Mouse (Mus musculus) hindbrain, embryonic 11.5 days (tissue): ENCODE results near the gene Lrrc3. TPM values are rescaled to one million over a fixed set of nuclear protein-coding genes. Genes with fewer than 3 reads are reported as not detected.
A peak's percentile ranks its signal among the peaks of the same experiment; 100 is the strongest.

Experiments used
- ATAC-seq: fragments of 200-750 bp; cut with Nextera tagmentation; 2 replicates; pipeline ENCODE4 v1.8.0; 2017; ENCODE audit warnings: mild to moderate bottlenecking, moderate TSS enrichment, moderate library complexity; ENCODE audit not compliant: low FRiP score
- DNase-seq: peaks from one replicate; pipeline ENCODE4 v3.0.0-alpha.2; 2015; ENCODE audit warnings: low spot score
- H3K27ac ChIP-seq: fragments of 300-500 bp; sonication (generic); 2 replicates; pipeline ENCODE4 v1.5.1; 2014; ENCODE audit warnings: mild to moderate bottlenecking, low read depth, low read length
- H3K27me3 ChIP-seq: fragments of 300-500 bp; sonication (generic); 2 replicates; pipeline ENCODE4 v1.6.1; 2014; ENCODE audit warnings: mild to moderate bottlenecking, low read length, moderate library complexity, mixed read lengths; ENCODE audit not compliant: control insufficient read depth, insufficient read depth
- H3K36me3 ChIP-seq: fragments of 300-500 bp; sonication (generic); 2 replicates; pipeline ENCODE4 v1.6.1; 2014; ENCODE audit warnings: mild to moderate bottlenecking, low read length, moderate library complexity, mixed read lengths; ENCODE audit not compliant: control insufficient read depth, insufficient read depth
- H3K4me1 ChIP-seq: fragments of 300-500 bp; sonication (generic); replicated peaks from 2 replicates; pipeline ENCODE4 v1.6.1; 2014; ENCODE audit warnings: low read length, mixed read lengths; ENCODE audit not compliant: control insufficient read depth, insufficient read depth
- H3K4me2 ChIP-seq: fragments of 300-500 bp; sonication (generic); replicated peaks from 2 replicates; pipeline ENCODE4 v1.6.1; 2014; ENCODE audit warnings: mild to moderate bottlenecking, low read depth, low read length
- H3K4me3 ChIP-seq: fragments of 300-500 bp; sonication (generic); 2 replicates; pipeline ENCODE4 v1.5.1; 2014; ENCODE audit warnings: low read depth, low read length
- H3K9ac ChIP-seq: fragments of 300-500 bp; sonication (generic); 2 replicates; pipeline ENCODE4 v1.6.1; 2014; ENCODE audit warnings: low read depth, low read length
- H3K9me3 ChIP-seq: fragments of 300-500 bp; sonication (generic); 2 replicates; pipeline ENCODE4 v1.6.1; 2016; ENCODE audit warnings: low read length; ENCODE audit not compliant: control insufficient read depth
- WGBS: fragments of 180-500 bp; shearing (Covaris S2); extraction: QIAGEN DNeasy Blood & Tissue Kit; methylation state at CpG from one replicate; pipeline ENCODE4 v1.1.7; 2014; 5-methylcytosine and 5-hydroxymethylcytosine counted together
- polyA plus RNA-seq: library from polyadenylated mRNA; unstranded; fragments of >200 nt; fragmentation: Nextera tagmentation; extraction: Ambion mirVana; gene quantifications from 2 replicates; pipeline ENCODE4 v1.2.1, GENCODE M21; 2014

Gene Lrrc3
- polyA plus RNA-seq, 1 experiment from 2014 or later, result 3.1 TPM

DNA sequence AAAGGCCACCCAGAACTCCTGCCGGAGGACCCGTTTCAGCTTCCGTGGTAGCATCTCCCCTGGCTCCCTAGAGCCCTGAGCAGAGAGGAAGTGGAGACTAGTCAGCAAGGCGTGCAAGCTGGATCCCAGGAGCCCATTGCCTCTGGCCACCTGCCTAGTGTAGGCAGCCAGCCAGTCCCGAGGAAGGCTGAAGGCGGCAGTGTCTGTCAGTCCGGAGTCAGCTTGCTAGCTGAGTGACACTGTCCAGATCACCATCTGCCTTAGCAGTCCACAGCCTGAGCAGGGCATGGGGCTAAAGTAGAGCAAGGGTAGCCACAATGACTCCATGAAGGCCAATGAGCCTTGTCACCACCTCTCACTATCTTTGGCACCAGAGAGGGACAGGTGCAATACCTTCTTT, 10.3 kb upstream of the Lrrc3 start:
- H3K9ac ChIP-seq, result no peak overlapping the region
- no peaks in the 10 kb centered on the region for H3K9me3 ChIP-seq
- no peaks in the 10 kb centered on the region for H3K4me1 ChIP-seq
- H3K36me3 ChIP-seq, result no peaks in the 10 kb centered on the region
- H3K27ac ChIP-seq, result no peak overlapping the region
- WGBS, result 80% methylated on average over 7 of the region's 7 CpGs
- no peaks in the 10 kb centered on the region for H3K27me3 ChIP-seq
- ATAC-seq (no peak), DNase-seq (no peak)
- no peak overlapping the region for H3K4me2 ChIP-seq
- H3K4me3 ChIP-seq, result no peak overlapping the region

DNA sequence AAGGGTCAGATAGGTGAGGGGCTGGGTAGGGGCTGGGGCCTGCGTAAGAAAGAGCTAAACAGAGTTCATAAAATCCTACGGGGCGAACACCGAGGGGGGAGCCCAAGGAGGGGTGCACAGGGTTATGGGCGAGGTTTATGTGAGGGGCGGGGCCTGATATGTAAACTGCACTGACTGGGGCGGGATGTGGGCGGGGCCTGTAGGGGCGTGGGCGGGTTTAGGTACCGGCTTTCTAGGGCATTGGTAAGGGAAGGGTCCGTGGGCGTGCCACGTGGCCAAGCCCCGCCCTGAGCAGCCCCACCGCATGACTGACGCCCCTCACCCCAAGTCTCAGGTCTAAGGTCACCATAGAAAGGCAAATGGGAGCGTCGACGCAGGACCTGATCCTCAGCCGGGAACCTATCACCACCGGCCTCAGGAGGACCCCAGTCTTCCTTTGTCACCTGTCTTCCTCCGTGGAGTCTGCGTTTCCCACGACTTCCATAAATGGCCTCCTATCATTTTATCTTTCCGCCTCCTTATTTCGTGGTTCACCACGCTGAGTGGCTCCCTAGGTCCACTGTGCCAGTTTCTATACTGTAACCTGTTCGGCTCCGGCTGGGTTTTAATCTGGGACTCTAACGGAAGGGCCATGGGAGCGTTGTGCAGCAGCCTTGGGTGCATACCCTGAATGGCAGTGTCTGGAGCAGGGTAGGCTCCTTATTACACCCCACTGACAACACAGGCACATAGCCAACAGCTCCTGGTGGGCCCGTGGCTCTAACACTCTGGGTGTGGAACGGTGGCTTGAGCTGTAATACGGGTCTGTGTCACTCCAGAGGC, 769 bp upstream of the Lrrc3 start:
- DNase-seq (peak; percentile 83), ATAC-seq (peak; percentile 87)
- Histone ChIP-seq H3K4me3 (peak overlapping the region; percentile 54), H3K27ac (no peak overlapping the region), H3K27me3 (no peaks in the 10 kb centered on the region; the same call in 1 of the 2 replicates), H3K4me1 (0 out of 2 replicates have a peak, but pooled peaks cover 2% of the 10 kb centered on the region), H3K36me3 (no peaks in the 10 kb centered on the region), H3K9ac (no peak overlapping the region), H3K4me2 (peak overlapping the region; percentile 69), H3K9me3 (no peaks in the 10 kb centered on the region)
- 10% methylated on average over 34 of the region's 35 CpGs for WGBS

DNA sequence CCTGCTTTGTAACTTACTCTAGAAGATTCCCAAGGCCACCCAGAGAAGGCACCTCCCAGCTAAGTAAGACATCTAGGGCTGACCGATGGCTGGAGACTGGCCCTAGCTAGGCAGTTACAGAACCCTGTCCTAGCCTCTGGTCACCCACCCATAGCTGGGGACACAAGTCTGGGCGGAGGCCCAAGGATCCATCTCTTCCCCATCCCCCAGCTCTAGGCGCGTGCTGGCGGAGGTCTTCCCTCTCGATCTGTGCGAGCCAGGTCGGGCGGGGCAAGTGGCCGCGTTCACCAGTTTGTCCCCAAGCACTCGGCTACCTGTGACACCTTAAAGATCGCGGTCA, 495 bp downstream of the Lrrc3 start:
- H3K27ac ChIP-seq, result no peak overlapping the region
- ATAC-seq (peak; percentile 44), DNase-seq (no peak)
- no peaks in the 10 kb centered on the region; the same call in 1 of the 2 replicates for H3K27me3 ChIP-seq
- 4% methylated on average over 14 of the region's 14 CpGs for WGBS
- peak overlapping the region; percentile 62 for H3K9ac ChIP-seq
- no peaks in the 10 kb centered on the region for H3K9me3 ChIP-seq
- H3K4me1 ChIP-seq, result 0 out of 2 replicates have a peak, but pooled peaks cover 2% of the 10 kb centered on the region
- peak overlapping the region; percentile 69 for H3K4me2 ChIP-seq
- H3K4me3 ChIP-seq, result peak overlapping the region; percentile 54
- H3K36me3 ChIP-seq, result no peaks in the 10 kb centered on the region

DNA sequence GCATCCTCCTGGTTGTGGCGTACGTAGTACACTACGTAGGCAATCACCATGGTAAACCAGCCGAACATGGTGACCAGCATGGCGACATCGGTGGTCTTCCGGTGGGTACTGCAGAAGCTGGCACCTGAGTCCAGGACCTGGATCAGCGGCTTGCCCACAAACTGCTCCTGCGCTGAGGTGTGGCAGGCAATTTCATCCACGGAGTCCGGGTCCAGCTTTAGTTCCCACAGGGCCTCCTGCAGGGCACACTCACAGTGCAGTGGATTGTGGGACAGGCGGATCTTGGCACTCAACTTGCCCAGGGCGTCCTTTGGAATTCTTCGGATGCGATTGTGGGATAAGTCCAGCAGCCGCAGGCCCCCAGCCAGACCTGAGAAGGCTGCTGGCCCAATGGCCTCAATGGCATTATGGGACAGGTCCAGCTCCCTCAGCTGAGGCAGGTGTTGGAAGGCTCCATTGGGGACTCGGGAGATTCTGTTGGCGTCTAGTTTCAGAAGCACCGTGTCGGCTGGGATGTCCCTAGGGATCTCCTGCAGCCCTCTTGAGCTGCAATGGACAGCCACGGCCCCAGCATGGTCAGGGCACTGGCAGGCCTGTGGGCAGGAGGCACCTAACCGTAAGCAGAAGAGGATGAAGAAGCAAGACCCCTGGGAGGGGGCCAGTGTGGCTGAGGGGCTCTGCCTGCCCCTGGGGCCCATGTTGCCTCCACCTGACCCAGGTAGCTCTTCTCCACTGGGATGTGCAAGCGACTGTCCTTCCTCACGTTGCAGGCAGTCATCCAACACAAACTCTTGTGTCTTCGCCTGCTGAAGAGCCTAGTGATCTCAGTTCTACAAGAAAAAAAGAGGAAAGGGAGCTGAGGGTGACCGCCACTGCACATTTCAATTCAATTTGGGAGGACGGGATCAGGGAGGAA, 1.2 kb downstream of the Lrrc3 start:
- Histone ChIP-seq H3K9ac (no peak overlapping the region), H3K4me2 (no peak overlapping the region), H3K36me3 (no peaks in the 10 kb centered on the region), H3K27me3 (no peaks in the 10 kb centered on the region; the same call in 1 of the 2 replicates), H3K4me3 (peak overlapping the region; percentile 54; the same call in 1 of the 2 replicates), H3K27ac (no peak overlapping the region), H3K9me3 (no peaks in the 10 kb centered on the region), H3K4me1 (0 out of 2 replicates have a peak, but pooled peaks cover 2% of the 10 kb centered on the region)
- 86% methylated on average over 27 of the region's 27 CpGs for WGBS
- no peak for ATAC-seq
- no peak for DNase-seq

DNA sequence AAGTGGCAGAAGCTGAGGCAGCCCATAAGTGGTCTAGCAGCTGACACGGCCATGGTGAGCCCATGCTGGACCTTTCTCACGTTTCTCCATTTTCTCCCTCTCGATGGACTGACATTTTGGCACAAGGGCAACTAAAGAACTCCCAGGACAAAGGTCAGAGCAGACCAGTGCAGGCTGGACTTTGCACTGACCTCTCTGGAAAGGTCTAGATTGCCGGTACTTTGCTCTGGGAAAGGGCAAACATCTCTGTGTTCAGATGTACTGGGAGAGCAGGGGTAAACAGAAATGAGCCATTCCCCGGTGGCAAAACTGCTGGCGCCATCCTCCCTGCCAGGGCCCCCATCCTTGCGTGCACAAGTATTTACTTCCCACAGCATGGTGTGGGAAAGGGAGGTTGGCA, 2.2 kb downstream of the Lrrc3 start:
- Histone ChIP-seq H3K9ac (no peak overlapping the region), H3K9me3 (no peaks in the 10 kb centered on the region), H3K27ac (no peak overlapping the region), H3K4me1 (0 out of 2 replicates have a peak, but pooled peaks cover 2% of the 10 kb centered on the region), H3K4me3 (no peak overlapping the region), H3K4me2 (no peak overlapping the region), H3K27me3 (no peaks in the 10 kb centered on the region; the same call in 1 of the 2 replicates), H3K36me3 (no peaks in the 10 kb centered on the region)
- 85% methylated on average over 7 of the region's 7 CpGs for WGBS
- no peak for DNase-seq
- ATAC-seq, result no peak

DNA sequence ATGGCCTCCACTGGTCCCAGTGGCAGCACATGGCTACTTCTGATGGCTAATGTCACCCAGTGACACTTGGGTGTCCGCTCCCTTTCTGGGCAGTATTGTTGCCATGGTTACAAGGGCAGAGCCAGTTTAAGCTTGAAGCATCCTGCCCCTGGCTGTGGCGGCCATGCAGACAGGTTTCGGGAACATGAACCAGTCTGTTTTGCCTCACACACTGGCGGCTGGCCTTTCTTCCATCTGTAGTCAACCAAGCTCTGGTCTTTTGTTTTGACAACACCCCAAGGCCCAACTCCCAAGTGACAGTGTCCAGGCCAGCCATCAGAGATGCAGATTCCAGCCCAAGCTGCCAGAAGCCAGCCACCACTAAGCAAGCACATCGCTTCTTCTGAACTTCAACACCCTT, 6.8 kb downstream of the Lrrc3 start:
- Histone ChIP-seq H3K27me3 (no peaks in the 10 kb centered on the region; the same call in 1 of the 2 replicates), H3K4me3 (no peak overlapping the region), H3K9ac (no peak overlapping the region), H3K36me3 (no peaks in the 10 kb centered on the region), H3K27ac (no peak overlapping the region), H3K9me3 (no peaks in the 10 kb centered on the region), H3K4me2 (no peak overlapping the region), H3K4me1 (no peaks in the 10 kb centered on the region)
- no peak for ATAC-seq
- WGBS, result 63% methylated on average over 5 of the region's 5 CpGs
- DNase-seq, result peak; percentile 14

DNA sequence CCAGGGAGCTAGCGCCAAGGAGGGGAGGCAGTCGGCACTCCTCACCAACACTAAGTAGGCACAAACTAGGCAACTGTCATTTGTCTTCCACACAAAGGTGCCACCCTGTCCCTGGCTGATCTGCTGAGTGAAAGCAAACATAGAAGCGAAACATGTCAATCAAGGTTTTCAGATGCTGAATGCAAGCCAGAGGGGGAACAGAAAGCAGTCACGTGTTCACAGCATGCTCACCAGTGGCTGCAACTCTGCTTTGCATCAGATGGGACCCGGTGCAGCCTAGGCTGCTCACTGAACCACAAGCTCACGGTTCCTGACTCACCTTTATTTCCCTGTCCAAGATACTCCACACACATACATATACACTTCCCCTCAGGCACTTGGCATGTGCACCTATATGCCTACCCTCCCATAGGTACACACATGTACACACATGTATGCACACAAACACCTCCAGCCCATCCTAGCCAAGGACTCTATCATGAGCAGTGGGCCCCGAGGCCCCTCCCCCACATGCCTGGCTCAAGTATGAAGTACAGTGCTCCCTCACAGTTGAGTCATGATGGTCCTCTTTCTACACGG, 11.3 kb downstream of the Lrrc3 start:
- ATAC-seq (no peak), DNase-seq (no peak)
- Histone ChIP-seq H3K4me2 (no peak overlapping the region), H3K9me3 (no peaks in the 10 kb centered on the region), H3K36me3 (no peaks in the 10 kb centered on the region), H3K9ac (no peak overlapping the region), H3K4me3 (no peak overlapping the region), H3K4me1 (no peaks in the 10 kb centered on the region), H3K27ac (no peak overlapping the region), H3K27me3 (no peaks in the 10 kb centered on the region)
- WGBS, result 87% methylated on average over 8 of the region's 8 CpGs

DNA sequence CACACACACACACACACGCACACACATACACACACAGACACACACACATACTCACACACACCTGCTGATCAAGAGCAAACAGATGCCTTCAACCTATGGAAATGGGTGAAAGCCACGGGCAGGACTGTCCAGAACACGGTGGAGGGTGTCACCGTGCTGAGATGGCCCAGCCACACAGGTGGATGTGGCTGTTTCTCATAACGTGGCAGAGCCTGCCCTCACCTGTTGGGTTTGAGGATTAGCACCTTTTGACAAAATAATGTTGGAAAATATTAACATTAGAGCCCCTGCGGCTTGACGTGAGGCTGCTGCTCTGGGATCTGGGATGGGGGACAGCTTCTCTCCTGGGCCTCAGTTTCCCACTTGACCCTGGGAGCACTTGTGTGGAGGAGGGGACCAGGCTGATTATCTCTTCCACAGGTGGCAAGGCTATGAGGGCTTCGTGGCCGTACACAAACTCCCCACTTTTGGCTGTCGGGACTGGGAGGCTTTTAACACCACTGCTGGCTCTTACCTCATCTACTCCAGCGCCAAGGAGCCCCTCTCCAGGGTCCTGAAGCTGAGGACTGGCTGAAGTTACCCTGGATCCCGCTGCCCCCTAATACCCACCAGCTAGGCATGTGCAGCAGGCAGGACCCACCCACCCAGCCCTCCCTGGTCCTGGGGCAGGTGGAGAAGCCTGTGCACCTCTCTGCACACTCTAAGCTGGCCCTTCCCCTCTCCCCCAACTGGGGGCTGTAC, 16.2 kb downstream of the Lrrc3 start:
- ATAC-seq, result no peak
- Histone ChIP-seq H3K4me3 (no peak overlapping the region), H3K4me1 (no peaks in the 10 kb centered on the region), H3K36me3 (no peaks in the 10 kb centered on the region), H3K9ac (no peak overlapping the region), H3K27ac (no peak overlapping the region), H3K4me2 (no peak overlapping the region), H3K27me3 (no peaks in the 10 kb centered on the region), H3K9me3 (no peaks in the 10 kb centered on the region)
- 56% methylated on average over 12 of the region's 12 CpGs for WGBS
- DNase-seq, result peak; percentile 21
